Mouse (Mus musculus): Measurements from ENCODE around the gene Kcnma1. TPM values are rescaled to one million over a fixed set of nuclear protein-coding genes. Genes with fewer than 3 reads are reported as not detected.

Gene Kcnma1
- polyA plus RNA-seq, 1 experiment = not detected

DNA sequence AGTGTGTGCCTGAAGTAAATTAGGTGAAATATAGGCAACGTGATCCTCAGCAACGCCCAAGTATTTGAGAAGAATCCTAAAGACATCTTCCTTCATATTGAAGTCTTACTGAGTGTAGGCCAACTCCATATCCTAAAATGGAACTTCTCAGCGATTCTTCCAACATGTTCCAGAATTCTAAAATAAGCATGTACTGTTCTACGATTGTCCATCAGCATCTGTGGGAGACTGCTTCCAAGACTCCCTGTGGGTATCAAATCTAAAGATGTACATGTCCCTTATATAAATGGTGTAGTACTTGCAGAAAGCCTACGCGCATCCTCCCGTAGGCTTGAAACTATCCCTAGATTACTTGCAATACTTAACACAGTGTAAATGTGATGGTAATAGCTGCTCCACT is 217.4 kb downstream of the Kcnma1 start:
- Histone ChIP-seq H3K4me3 (ENCODE audit: insufficient read depth, low read depth, low read length) (no peak overlapping the region), H3K27ac (replicated peaks; ENCODE audit: low read depth, low read length) (no peak overlapping the region)

GRCm38 (mm10) chr14:23792674-23793073 is 221.6 kb downstream of the Kcnma1 start:
- Histone ChIP-seq H3K4me1 (ENCODE audit: control insufficient read depth, insufficient read depth, insufficient read length, low read length) (no peaks in the 10 kb centered on the region), H3K27ac (replicated peaks; ENCODE audit: low read depth, low read length) (no peak overlapping the region), H3K4me3 (ENCODE audit: insufficient read depth, low read depth, low read length) (no peak overlapping the region)

More for the DNA sequence above, 217.4 kb downstream of the Kcnma1 start:
- H3K4me1 ChIP-seq (ENCODE audit: control insufficient read depth, insufficient read depth, insufficient read length, low read length) = no peaks in the 10 kb centered on the region

DNA sequence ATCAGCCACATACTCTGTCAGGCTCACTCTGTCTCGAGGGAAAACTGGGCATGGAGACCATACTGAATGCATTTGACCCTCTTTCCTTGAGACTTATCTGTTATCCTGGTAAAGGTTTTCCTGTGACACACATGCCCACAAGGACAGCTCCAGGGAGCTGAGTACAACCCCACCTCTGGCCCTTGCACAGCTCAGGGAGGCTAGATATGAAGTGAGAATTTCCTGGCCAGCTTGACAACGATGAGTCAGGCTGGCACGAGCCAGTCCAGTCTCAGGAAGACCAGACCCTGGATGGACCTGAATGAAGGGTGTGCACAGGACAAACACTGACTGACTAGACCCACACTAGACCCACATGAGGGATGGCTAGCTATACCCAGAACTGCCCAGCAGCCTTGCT is 222.2 kb downstream of the Kcnma1 start:
- H3K4me1 ChIP-seq (ENCODE audit: control insufficient read depth, insufficient read depth, insufficient read length, low read length) = no peaks in the 10 kb centered on the region
- no peak overlapping the region for H3K4me3 ChIP-seq (ENCODE audit: insufficient read depth, low read depth, low read length)
- H3K27ac ChIP-seq (replicated peaks; ENCODE audit: low read depth, low read length) = no peak overlapping the region

GRCm38 (mm10) chr14:23791261-23791691 is 223.0 kb downstream of the Kcnma1 start:
- Histone ChIP-seq H3K4me3 (ENCODE audit: insufficient read depth, low read depth, low read length) (no peak overlapping the region), H3K27ac (replicated peaks; ENCODE audit: low read depth, low read length) (no peak overlapping the region), H3K4me1 (ENCODE audit: control insufficient read depth, insufficient read depth, insufficient read length, low read length) (no peaks in the 10 kb centered on the region)

DNA sequence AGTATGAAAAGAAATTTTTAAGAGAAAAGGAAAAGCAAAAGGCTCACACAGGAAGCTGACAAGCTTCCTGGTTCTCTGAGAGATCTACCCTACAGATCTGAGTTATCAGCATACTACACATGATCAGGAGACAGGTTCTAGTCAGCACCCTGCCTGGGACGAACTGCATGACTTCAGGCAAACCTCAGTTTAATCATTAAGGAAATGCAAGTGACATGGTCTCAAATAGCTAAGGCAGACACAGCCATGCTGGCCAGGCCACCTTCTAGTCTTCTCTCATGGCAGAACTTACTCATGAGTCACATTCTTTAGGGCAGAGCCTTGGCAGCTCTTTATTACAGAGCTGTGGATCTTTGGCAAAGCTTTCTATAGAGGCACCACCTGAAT is 227.6 kb downstream of the Kcnma1 start:
- H3K27ac ChIP-seq (replicated peaks; ENCODE audit: low read depth, low read length) = no peak overlapping the region
- H3K4me3 ChIP-seq (ENCODE audit: insufficient read depth, low read depth, low read length) = no peak overlapping the region
- H3K4me1 ChIP-seq (ENCODE audit: control insufficient read depth, insufficient read depth, insufficient read length, low read length) = no peaks in the 10 kb centered on the region

DNA sequence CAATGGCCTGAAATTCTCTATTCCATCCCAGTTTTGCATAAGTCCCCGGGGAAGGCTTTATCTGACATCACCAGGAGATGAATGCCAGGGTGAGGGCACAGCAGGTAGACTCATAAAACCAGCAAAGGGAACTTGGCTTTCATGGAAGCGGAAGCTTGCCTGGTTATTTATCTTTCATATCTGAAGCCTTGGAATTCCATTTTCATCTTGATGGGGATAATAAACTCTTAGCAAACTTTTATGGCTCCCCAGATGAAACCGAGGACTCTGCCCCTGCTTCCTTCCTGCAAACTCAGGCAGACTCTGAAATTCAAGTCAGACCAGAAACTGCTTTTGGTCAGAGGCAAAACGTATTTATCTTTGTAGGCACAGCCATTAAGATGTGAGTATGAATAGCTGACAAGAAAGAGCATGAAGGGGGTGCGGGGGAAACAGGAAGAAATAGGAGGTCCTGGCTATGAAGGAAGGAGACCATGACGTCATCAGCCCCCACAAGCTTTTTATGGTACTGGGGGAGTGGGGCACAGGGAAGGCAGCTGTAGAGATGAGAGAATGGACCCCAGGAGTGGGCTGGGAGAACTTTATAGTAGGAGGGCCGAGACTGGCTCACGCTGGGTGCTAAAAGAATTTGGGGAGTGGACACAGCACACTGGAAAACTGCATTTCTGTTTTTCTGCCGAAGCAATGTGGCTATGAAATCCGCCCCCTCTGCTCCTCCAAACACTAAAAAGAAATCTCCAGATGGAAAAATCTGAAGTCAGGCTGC is 228.2 kb downstream of the Kcnma1 start:
- Histone ChIP-seq H3K4me3 (ENCODE audit: insufficient read depth, low read depth, low read length) (no peak overlapping the region), H3K27ac (replicated peaks; ENCODE audit: low read depth, low read length) (no peak overlapping the region), H3K4me1 (ENCODE audit: control insufficient read depth, insufficient read depth, insufficient read length, low read length) (no peaks in the 10 kb centered on the region)

DNA sequence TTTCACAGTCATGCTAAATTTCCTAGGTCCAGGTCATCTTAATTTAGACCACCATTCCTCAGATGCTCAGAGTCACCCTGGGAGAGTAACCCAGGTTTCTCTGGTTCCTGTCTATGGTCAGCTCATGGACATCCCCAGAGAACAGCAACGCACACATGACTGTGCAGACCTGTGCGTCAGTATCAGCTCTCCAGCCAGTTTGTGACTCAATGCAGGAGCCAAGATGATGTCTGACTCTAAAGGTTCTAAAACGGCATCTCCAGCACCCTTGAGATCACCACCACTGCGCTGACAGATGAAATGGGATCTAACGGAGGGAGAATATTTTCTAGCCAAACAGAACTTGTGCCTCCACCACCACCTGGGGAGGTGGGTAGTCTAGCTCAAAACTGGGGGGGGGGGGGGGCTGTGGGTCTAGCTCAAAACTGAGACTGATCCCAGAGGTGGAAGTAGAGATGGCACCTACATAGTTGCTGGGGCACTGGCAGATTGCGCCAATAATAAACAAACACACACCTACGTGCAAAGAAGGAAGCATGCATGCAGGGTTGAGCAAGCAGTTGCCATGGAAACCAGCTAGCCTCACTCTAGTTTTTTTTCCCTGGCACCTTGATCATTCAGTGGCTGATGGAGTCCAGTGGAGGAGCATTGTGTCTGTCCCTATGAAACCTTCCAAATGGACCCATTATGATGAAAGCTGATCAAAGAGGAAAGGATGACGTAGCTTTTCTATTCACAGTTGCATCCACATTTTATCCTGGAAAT is 231.3 kb downstream of the Kcnma1 start:
- Histone ChIP-seq H3K27ac (replicated peaks; ENCODE audit: low read depth, low read length) (no peak overlapping the region), H3K4me1 (ENCODE audit: control insufficient read depth, insufficient read depth, insufficient read length, low read length) (no peaks in the 10 kb centered on the region), H3K4me3 (ENCODE audit: insufficient read depth, low read depth, low read length) (no peak overlapping the region)

DNA sequence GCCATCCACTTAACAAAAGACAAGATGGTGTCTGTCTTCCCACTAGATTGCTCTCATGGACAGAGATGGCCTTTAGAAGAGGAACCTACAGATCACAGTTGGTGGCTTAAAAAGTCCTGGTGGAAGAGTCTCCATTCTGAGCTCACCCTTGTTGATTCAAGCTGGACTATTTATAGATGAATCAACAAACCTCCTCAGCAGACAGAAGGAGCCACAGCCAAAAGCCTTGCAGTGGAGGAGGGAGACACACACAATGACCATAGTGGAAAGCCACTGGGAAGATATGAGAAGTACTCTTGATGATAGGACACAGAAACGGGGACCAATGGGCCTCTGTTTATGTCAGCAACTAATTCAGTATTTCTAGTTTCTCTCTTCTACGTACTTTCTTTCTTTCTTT is 239.7 kb downstream of the Kcnma1 start:
- Histone ChIP-seq H3K4me1 (ENCODE audit: control insufficient read depth, insufficient read depth, insufficient read length, low read length) (no peaks in the 10 kb centered on the region), H3K4me3 (ENCODE audit: insufficient read depth, low read depth, low read length) (no peak overlapping the region), H3K27ac (replicated peaks; ENCODE audit: low read depth, low read length) (no peak overlapping the region)

DNA sequence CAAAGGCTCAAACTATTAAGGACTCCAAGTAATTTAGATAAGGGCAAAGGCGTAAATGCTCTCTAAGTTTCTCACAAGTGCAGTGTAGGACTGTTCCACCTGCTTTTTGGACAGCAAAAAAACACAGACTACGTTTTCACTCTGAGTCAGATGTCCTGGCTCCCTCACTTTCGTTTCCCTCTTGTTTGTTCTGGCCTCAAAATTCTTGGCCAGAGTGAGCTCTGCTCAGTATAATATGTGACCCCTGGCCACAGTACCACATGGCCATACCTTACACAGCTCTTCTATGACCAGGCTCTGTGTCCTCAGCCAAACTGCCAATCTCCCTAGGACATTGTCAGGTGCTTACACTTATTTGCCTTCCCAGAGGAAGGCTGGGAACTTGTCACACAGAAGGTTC is 241.6 kb downstream of the Kcnma1 start:
- Histone ChIP-seq H3K27ac (replicated peaks; ENCODE audit: low read depth, low read length) (no peak overlapping the region), H3K4me3 (ENCODE audit: insufficient read depth, low read depth, low read length) (no peak overlapping the region), H3K4me1 (ENCODE audit: control insufficient read depth, insufficient read depth, insufficient read length, low read length) (no peaks in the 10 kb centered on the region)

DNA sequence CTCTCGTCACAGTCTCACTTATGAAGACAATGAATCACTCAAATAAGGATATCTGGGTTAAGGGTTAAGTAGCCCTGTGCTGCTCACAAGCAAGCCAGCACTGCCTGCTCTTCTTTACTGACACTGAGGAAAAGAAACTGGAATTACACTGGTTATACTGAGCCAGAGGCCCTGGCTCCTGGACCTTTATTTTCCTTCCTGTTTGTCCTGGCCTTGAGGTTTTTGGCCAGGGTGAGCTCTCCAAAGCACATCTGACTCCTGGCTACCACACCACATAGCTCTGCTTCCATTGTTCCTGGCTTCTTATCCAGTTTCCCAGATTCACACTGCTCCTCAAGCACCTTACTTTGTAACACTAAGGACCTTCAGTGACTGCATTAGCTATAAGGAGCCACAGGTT is 242.5 kb downstream of the Kcnma1 start:
- no peak overlapping the region for H3K4me3 ChIP-seq (ENCODE audit: insufficient read depth, low read depth, low read length)
- H3K4me1 ChIP-seq (ENCODE audit: control insufficient read depth, insufficient read depth, insufficient read length, low read length) = no peaks in the 10 kb centered on the region
- no peak overlapping the region for H3K27ac ChIP-seq (replicated peaks; ENCODE audit: low read depth, low read length)

DNA sequence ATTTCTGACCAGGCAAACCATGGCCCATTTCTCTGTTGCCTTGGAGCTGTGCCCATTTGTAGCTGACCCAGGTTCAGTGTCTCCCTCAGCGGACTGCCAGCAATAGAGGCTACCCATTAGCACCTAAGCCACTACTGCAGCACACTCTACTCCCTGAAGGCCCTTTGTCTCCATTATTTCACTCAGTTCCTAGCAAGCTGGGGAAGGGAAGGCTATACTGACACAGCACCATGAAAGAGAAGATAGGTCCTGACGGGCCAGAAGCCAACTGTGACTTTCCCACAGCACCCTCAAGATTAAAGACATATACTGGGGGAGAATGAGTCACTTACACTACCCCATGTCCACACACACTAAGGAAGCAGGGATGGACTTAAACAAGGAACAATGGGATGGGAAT is 251.8 kb downstream of the Kcnma1 start:
- Histone ChIP-seq H3K4me3 (ENCODE audit: insufficient read depth, low read depth, low read length) (no peak overlapping the region), H3K27ac (replicated peaks; ENCODE audit: low read depth, low read length) (no peak overlapping the region), H3K4me1 (ENCODE audit: control insufficient read depth, insufficient read depth, insufficient read length, low read length) (no peaks in the 10 kb centered on the region)

DNA sequence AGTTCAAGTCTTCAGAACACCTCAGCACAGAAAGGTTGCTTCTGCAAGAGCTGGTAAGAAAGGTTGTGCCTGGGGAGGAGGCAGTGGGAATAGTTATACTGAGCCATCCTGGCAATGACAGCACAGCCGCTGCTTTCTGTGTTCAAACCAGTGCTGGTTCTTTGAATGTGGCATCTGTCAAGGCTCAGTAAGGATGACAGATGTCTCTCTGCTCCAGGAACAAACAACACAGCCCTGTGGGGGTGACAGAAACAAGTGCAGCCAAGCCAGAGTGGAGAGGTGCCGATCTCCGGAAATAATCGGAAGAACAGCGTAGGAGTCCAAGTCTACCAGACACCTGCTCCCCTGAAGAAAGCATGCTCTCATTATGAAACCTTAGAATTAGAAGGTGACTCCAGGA is 254.7 kb downstream of the Kcnma1 start:
- Histone ChIP-seq H3K4me1 (ENCODE audit: control insufficient read depth, insufficient read depth, insufficient read length, low read length) (no peaks in the 10 kb centered on the region), H3K4me3 (ENCODE audit: insufficient read depth, low read depth, low read length) (no peak overlapping the region), H3K27ac (replicated peaks; ENCODE audit: low read depth, low read length) (no peak overlapping the region)

GRCm38 (mm10) chr14:23758421-23758820 is 255.9 kb downstream of the Kcnma1 start:
- H3K4me3 ChIP-seq (ENCODE audit: insufficient read depth, low read depth, low read length) = no peak overlapping the region
- no peaks in the 10 kb centered on the region for H3K4me1 ChIP-seq (ENCODE audit: control insufficient read depth, insufficient read depth, insufficient read length, low read length)
- no peak overlapping the region for H3K27ac ChIP-seq (replicated peaks; ENCODE audit: low read depth, low read length)

DNA sequence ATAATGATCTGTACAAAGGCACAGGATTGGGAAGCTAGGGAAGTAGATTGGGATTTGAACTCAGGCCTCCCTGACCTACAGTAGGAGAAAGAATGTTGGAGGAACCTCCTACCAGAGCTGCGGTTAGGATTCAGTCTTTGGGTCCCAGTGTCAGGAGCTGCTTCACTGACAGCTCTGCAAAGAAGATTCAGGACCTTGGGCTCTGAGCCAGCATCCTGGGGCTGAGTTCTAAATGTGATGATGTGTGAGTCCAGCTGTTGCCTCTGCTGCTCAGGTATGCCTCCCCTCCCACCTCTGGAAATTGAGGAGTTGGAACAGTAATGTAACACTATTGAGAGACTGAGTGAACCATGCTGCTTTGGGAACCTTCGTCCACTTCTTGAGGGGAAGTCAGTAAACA is 266.3 kb downstream of the Kcnma1 start:
- H3K4me3 ChIP-seq (ENCODE audit: insufficient read depth, low read depth, low read length) = no peak overlapping the region
- H3K27ac ChIP-seq (replicated peaks; ENCODE audit: low read depth, low read length) = no peak overlapping the region
- H3K4me1 ChIP-seq (ENCODE audit: control insufficient read depth, insufficient read depth, insufficient read length, low read length) = no peaks in the 10 kb centered on the region

GRCm38 (mm10) chr14:23746976-23747375 is 267.3 kb downstream of the Kcnma1 start:
- Histone ChIP-seq H3K4me1 (ENCODE audit: control insufficient read depth, insufficient read depth, insufficient read length, low read length) (no peaks in the 10 kb centered on the region), H3K4me3 (ENCODE audit: insufficient read depth, low read depth, low read length) (no peak overlapping the region)

DNA sequence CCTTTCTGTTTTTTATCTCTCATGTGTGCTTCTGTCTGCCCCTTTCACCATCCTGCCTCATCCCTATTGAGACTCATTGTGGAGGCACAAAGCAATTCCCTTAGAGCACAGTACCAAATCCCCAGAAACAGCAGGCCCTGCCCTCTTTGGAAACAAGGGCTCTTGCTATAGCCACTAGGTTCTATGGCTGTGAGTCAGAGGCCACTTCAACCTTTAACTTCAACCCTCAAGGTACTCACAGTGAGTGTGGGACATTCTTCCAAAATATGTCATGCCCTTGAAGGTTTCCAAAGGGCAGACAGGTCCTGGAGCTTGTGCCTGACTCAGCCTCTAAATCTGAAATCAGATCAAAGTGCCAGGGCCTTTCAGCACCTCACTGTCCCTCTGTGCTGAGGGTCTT is 272.8 kb downstream of the Kcnma1 start:
- H3K4me1 ChIP-seq (ENCODE audit: control insufficient read depth, insufficient read depth, insufficient read length, low read length) = no peaks in the 10 kb centered on the region
- no peak overlapping the region for H3K4me3 ChIP-seq (ENCODE audit: insufficient read depth, low read depth, low read length)
- no peak overlapping the region for H3K27ac ChIP-seq (replicated peaks; ENCODE audit: low read depth, low read length)

More at GRCm38 (mm10) chr14:23746976-23747375, 267.3 kb downstream of the Kcnma1 start:
- no peak overlapping the region for H3K27ac ChIP-seq (replicated peaks; ENCODE audit: low read depth, low read length)

Data from brown adipose tissue, adult 24 weeks (tissue).